Mouse (Mus musculus): ENCODE results near the gene Gm20695.
"Not testable (repeated sequence)": the region's sequence is repeated elsewhere in the genome, so short reads cannot be mapped to it uniquely, and the experiment has no call there.

Gene Gm20695

DNA sequence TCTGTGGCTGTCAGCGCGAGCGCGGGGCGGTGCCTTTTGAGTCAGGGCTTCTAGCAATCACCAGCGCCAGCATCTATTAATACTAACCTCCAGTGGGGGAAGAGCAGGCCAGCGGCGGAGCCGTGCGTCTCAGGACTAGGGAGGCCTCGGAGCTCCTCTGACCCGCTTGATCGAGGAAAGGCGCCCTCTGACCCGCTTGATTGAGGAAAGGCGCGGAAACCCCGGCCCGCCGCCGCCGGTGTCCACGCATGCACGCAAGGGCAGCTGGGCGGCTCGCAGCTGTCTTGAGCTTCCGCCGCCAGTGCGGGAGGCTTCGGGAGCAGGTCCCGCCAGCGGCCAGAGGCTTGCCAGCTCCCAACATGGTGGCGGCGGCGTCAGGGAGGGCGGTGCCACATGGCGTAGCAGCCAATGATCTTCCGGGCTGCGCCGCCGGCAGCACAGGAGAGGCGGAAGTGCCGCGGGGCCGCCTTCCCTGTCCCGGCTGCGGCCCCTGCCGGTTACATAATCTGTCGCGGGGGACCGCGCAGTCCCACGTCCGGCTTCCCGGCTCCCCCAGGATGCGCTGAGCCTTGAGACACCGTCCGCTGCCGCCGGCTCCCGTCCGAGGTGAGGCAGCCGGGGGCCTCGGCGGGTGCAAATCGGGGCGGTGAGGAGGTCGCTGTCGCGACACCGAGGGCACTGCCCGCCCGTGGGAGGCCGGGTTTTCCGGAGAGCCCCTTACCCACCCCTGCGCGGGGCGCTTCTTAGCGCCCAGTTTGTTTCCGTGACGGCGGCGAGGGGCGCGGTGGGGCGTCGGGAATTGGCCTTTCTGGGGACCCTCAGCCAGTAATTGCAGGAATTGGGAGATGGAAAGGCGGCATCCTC, at the start of gene Gm20695, which contains the start of gene Zfp597:
Gene Gm20695 (plus strand): TSS at position 448 of the 864 bp plus-strand sequence.
Gene Zfp597 (minus strand): TSS at position 361 of the 864 bp plus-strand sequence.
- in situ Hi-C loops (cut with MboI; ENCODE audit: low sequenced_read_pairs), result no loop called here

DNA sequence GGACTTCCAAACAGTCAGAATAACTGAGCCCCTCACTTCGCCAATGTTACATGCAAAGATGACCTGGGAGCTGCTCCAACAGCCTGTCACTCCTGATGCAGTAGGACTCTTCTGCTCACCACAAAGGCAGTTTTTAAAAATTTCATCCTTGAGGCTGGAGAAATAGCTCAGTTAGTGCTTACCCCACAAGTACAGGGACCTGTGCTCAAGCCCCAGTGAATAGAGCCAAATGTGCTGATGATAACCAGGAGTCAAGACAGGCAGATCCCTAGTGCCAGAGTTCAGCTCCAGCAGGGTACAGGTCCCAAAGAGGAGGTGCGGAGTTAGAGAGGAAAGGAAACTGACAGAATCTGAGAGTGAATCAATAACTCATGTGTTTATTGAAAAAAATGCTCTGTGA, 49.0 kb upstream of the Gm20695 start:
- in situ Hi-C loops (cut with MboI; ENCODE audit: low sequenced_read_pairs), result no loop called here

DNA sequence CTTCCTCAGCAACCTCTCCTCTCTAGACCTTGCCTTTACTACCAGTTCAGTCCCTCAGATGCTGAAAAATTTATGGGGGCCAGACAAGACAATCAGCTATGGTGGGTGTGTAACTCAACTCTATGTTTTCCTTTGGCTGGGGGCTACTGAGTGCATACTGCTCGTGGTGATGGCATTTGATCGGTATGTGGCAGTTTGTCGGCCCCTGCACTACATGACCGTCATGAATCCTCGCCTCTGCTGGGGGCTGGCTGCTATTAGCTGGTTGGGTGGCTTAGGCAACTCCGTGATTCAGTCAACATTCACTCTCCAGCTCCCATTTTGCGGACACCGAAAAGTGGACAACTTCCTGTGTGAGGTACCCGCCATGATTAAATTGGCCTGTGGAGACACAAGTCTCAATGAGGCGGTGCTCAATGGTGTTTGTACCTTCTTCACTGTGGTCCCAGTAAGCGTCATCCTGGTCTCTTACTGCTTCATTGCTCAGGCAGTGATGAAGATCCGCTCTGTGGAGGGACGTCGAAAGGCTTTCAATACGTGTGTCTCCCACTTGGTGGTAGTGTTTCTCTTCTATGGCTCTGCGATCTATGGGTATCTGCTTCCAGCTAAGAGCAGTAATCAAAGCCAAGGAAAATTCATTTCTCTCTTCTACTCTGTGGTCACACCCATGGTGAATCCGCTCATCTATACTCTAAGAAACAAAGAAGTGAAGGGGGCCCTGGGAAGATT, 45.1 kb upstream of the Gm20695 start:
- in situ Hi-C loops (cut with MboI; ENCODE audit: low sequenced_read_pairs), result no loop called here

DNA sequence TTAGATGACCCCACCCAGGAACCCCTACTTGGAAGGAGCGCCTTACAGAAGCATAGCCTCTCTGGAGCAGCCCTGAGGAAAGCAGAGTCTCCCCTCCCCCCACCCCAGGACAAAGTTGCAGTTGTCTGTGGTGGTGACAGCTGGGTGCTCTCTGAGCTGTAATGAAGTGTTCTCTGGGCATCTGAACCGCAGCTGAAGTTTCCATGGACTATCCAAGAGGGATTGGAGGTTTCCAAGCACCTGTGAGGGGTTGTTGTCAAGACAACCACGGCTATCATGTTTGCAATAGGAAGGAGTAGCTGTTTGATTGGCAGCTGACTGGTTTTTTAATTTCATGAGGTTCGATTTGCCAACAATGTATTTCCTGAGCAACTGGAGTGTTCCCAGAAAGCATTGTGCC, 41.5 kb upstream of the Gm20695 start:
- in situ Hi-C loops (cut with MboI; ENCODE audit: low sequenced_read_pairs), result no loop called here

DNA sequence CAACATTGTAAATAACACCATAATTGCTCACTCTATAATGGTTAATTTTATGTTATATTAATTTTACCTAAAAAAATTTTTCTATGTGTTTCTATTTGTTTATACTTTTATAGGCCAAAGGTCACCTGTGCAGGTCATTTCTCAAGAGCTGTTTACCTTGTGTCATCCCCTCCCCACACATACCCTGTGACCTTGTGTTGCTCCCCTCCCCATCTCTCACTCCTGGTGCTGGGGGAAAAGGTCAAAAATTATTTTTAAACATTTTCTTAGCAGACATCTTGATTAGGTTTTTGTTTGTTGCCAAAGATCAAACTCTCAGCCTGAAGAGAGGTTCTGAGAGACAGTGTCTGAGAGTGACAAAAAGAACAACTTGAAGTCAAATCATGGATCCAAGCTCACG, 40.7 kb upstream of the Gm20695 start:
- in situ Hi-C loops (cut with MboI; ENCODE audit: low sequenced_read_pairs), result no loop called here

DNA sequence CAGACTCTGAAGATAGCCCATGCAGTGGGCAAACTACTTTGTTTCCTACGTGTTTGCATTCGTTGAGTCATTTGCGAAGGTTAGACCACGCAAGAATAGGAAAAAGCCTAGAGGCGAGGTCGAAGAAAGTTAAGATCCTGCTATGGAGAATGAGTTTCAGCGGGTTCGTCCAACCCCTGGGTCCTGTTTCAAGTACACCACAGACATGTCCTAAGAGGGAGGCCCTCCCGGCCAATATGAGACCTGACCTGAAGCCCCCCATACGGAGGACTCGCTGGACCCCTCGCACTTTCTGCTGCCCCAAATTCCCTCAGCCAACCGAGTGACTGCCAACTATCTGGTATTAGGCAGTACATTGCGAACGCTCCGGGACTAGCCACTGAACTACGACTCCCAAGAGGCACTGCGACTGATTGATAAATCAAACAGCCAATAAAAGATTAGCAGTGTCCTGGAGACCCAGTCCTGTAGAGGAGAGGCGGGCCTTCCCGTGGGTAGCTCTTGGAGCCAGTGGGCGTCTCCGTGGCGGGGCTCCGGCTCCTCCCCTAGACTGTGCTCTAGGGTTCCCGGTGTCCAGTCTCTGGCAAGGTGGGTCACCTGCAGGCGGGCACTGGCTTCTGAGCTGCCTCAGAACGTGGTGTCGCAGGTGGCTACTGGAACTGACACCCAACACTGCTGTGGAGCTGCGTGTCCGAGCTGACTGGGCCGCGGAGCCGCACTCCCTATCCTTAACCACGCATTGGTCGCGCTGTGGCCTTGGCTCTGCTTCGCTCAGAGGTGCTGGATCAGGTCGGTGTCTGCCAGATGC, 37.5 kb upstream of the Gm20695 start, which contains the start of gene Zfp174:
Gene Zfp174 (plus strand): TSS at position 558 of the 808 bp plus-strand sequence.
- in situ Hi-C loops (cut with MboI; ENCODE audit: low sequenced_read_pairs), result no loop called here

DNA sequence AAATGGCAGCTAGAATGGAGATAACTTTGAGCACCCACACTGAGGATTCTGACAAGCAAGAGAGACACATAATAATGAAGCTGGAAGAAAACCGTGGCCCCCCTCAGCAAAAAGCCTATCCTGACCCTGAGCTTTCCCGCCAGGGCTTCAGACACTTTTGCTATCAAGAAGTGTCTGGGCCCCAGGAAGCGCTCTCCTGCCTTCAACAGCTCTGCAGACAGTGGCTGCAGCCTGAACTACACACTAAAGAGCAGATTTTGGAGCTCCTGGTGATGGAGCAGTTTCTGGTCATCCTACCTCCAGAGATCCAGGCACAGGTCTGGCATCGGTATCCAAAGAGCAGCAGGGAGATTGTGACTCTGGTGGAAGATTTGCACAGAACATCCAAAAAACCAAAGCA, 36.6 kb upstream of the Gm20695 start:
- in situ Hi-C loops (cut with MboI; ENCODE audit: low sequenced_read_pairs), result no loop called here

DNA sequence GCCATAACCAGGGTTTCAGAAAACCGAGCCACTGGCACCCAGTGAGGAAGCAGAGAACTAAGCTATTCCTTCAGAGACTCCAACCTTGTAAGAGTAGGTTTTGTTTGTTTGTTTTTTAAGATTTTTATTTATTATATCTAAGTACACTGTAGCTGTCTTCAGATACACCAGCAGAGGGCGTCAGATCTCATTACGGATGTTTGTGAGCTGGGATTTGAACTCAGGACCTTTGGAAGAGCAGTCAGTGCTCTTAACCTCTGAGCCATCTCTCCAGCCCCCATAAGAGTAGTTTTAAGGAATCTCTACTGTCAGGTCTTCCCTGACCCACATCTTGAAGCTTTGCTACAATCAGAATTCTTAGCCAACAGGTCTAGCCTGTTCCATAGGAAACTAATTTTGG, 36.0 kb upstream of the Gm20695 start:
- in situ Hi-C loops (cut with MboI; ENCODE audit: low sequenced_read_pairs), result no loop called here

DNA sequence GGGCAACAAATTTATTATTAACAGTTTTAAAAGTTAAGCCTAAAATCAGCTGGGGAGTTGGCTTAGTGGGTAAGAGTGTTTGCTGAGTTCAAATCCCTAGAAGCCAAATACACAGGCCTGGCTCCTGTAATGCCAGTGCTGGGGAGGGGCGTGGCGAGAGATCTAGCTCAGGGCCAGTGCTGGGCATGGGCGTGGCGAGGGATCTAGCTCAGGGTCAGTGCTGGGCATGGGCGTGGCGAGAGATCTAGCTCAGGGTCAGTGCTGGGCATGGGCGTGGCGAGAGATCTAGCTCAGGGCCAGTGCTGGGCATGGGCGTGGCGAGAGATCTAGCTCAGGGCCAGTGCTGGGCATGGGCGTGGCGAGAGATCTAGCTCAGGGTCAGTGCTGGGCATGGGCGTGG, 33.1 kb upstream of the Gm20695 start:
- in situ Hi-C loops (cut with MboI; ENCODE audit: low sequenced_read_pairs), result not testable (repeated sequence)

DNA sequence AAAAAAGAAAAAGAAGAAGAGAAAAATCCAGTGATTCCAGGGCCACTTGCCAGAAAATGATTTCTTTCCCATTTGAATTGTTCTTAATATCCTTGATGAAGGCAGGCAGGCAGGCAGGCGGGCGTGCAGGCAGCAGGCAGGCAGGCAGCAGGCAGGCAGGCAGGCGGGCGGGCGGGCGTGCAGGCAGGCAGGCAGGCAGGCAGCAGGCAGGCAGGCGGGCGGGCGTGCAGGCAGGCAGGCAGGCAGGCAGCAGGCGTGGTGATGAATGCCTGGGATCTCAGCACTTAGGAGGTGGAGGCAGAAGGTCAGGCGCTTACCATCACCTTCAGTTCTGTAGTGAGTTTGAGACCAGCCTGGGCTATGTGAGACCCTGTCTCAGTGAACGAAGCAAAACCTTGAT, 31.9 kb upstream of the Gm20695 start:
- in situ Hi-C loops (cut with MboI; ENCODE audit: low sequenced_read_pairs), result no loop called here

DNA sequence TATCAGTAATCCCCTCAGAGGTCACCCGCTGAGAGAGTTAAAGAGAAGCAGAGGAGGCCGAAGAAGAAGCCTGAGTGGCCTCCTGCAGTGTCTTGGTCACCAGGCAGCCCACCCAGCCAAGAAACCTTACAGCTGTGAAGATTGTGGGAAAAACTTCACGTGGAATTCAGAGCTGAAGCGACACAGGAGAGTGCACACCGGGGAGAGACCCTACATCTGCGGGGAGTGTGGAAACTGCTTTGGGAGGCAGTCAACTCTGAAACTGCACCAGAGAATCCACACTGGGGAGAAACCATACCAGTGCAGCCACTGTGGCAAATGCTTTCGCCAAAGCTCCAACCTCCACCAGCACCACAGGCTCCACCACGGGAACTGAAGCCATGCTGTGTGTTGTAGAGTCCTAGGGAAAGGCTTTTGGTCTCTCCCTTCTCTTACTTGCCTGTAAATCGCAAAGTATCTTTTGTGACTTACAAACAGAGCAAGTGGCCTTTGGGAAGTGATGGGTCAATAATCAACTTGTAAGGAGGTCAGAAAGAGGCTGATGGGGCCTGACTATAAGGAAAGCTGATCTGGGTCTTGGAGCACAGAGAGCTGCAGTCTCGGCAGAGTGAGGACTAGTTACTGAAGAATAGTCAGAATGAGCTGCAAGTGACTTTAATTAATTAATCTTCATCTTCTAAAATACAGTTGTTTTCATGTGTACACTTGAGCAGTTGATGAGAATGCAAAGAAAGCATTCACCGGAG, 29.8 kb upstream of the Gm20695 start:
- in situ Hi-C loops (cut with MboI; ENCODE audit: low sequenced_read_pairs), result no loop called here

DNA sequence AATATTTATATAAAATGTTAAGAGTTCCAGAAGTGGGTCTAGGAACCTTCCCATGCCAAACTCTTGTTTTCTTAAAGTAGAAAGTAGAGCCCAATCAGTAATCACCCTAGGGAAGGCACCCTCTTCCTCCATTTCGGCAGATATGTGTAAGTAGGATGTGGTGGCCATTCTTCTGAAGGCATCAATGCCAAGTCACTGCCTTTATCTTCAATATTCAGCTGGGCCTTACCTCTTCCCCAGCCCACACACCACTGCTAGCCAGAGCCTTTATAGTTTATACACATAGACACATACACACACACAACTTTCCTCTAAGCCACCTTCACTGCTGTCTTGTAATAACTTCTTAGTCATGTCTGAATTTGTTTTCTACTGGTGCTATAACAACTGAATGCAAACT, 28.7 kb upstream of the Gm20695 start:
- in situ Hi-C loops (cut with MboI; ENCODE audit: low sequenced_read_pairs), result no loop called here

DNA sequence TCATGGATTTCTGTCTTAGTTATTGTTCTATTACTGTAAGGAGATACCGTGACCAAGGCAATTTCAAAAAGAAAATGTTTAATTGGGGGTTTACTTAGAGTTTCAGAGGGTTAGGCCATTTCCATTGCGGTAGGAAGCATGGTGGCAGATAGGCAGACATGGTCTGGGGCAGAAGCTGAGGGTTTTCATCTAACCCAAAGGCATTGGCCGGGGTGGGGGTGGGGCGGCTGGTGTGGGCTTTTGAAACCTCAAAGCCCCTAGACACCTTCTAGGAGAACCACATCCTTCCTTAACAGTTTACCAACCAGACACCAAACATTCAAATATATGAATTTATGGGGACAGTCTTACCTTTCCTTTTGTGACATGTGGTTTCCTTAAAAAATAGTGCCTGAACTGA, 25.2 kb upstream of the Gm20695 start:
- in situ Hi-C loops (cut with MboI; ENCODE audit: low sequenced_read_pairs), result no loop called here

DNA sequence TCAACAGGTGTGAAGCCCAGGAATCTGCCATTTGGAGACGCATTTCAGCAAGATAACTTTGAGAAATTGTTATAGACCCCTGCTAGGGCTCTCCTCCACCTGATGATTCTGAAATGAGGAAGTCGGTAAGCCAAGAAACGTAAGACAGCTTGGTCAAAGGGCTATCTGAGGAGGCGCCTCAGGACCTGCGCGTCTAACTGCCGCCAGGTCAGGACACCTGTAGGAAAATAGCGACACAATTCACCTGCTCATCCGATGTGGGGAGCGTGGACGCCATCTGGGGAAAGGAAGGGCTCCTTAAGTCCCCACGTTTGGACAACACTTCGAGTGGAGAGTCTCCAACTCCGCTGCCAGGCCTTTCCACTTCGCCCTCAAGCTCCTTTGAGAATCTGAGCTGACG, 12.6 kb upstream of the Gm20695 start:
- in situ Hi-C loops (cut with MboI; ENCODE audit: low sequenced_read_pairs), result no loop called here

DNA sequence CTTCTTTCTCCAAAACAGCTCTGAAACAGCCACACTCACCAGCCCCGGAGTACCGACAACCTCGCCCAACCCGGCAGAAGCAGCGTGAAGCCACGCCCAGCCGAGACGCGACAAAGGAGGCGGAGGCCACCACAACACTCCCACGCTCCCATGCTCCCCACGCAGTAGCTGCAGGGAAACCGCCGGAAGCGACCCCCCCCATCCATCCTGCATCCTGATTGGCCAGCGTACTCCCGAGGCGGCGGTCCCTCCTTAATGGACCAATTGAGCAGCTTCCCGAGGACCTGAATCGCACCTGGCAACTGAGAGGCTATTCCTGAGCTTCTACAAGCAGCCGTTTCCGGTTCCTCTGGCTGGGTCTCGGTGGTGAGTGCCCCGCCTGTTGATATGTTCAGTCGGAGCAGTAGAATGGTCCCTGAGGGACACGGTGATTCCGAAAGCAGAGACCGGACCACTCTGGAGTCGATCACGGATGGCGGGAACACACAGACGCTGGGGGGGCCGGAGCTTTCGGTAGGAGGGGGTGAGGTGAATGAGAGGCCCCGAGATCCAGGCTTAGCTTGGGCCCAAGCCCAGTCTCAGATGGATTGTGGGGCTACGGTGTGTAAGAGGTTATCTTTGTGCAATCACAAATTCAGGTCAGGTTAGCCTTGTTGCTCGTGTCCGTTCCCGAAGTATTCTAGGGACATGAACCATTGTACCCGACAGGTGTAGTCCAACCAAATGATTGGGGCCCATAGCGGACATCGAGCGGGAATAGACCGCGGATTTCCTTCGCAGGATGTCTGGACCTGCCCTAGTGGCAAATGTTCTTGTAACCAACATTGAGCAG, 12.0 kb upstream of the Gm20695 start, which contains the start of gene Naa60:
Gene Naa60 (plus strand): TSS at position 160 of the 832 bp plus-strand sequence.
- in situ Hi-C loops (cut with MboI; ENCODE audit: low sequenced_read_pairs), result no loop called here

DNA sequence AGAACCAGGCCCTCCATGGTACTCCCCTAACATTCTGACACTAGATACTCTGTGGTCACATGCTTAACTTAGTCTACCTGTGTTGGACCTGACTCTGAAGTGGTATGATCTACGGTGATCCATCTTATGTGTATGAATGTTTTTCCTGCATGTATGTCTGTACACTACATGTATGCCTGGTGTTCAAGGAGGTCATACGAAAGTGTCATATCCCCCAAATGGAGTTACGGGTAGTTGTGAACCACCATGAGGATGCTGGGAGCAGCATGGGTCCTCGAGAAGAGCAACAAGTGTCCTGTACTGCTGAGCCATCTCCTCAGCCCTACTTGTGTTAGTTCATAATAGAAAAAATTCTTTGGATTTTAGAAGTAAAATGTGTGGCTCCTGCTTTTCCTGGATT, 8.1 kb upstream of the Gm20695 start:
- in situ Hi-C loops (cut with MboI; ENCODE audit: low sequenced_read_pairs), result no loop called here

DNA sequence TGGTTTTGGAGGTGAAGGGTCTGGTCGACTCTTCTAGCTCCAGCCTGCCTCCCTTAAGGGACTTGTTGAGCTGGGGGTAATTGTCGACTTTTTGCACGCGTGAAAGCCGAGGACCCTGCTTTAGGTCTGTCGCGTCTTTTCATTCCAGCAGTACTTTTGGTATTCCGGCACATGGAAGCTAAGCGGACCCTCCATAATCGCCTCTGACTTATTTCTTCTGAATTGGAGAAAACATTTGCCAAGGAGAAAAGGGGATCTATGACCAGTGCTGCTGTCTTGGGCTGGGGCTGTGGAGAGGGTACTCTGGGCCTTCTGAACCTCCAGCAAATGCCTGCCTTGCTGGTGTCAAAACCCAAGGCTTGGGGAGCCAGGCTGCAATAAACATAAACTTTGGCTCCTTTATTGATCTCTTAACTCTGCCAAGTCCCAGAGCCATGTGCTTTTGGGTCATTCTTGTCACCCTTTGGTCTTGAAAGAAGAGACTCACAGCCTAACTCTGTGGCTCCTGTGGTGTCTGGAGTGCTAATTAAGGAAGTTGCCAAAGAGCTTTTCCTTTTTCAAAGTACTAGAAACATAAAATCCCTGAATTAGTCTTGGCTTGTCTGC, 720 bp downstream of the Gm20695 start:
- in situ Hi-C loops (cut with MboI; ENCODE audit: low sequenced_read_pairs), result no loop called here

DNA sequence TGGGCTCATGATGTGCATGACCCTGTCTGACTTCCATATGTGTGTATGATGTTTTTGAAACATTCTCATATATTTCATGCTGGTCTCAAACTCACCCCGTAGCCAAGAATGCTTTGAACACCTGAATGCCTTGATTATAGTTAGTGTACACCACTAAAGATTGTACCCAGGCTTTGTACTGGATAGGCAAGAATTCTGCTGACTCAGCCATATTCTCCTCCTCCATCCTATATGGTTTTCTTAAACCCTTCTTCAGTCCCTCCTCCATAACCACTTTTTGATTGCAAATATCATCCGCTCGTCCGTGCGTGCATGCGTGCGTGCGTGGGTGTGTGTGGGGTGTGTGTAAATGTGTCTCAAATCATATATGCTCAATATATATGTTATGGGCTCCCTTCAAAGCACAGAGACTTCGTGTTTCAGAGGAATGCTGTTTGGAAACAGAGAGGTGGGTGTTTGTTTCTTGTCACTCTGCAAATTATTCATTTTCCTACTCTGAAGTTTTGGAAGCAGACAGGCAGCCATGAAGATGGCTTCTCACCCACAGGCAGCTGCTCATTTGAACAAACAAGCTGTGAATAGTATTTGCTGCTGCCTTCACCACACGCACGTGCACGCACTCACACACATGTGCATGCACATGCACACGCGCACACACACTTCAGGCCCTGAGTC, 7.3 kb downstream of the Gm20695 start:
- in situ Hi-C loops (cut with MboI; ENCODE audit: low sequenced_read_pairs), result no loop called here

DNA sequence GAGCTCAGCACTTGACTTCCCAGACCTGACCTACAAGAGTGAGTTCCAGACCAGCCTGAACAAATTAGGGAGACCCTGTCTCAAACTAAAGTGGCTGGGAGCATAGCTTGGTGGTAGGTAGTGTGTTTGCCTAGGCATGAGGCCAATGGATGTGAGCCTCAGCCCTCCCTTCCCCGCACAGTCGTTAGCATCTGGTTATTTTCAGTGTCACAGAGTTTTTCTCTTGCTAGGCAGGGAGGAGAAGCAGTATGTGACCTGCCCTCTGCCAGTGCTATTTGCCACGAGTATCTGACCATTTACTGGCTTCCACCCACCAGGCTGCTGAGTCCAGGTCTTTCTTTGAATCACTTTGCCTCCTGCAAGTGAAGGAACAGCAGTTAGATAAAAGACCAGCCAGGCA, 9.3 kb downstream of the Gm20695 start:
- in situ Hi-C loops (cut with MboI; ENCODE audit: low sequenced_read_pairs), result no loop called here

All from CH12F3 (cell line).